Mouse (Mus musculus) lung, embryonic 15.5 days (tissue): ENCODE results near the gene Sidt2. TPM values are rescaled to one million over a fixed set of nuclear protein-coding genes. Genes with fewer than 3 reads are reported as not detected.

Source experiments
- ATAC-seq: fragments of 200-750 bp; cut with Nextera tagmentation; 2 replicates; pipeline ENCODE4 v1.8.0; 2017; ENCODE audit warnings: moderate number of reproducible peaks, borderline replicate concordance; ENCODE audit not compliant: low FRiP score, low TSS enrichment; ENCODE audit errors: extremely low read depth
- H3K27ac ChIP-seq: fragments of 300-500 bp; sonication (generic); 2 replicates; pipeline ENCODE4 v1.5.1; 2015; ENCODE audit warnings: moderate library complexity, mild to moderate bottlenecking, inconsistent platforms
- H3K27me3 ChIP-seq: fragments of 300-500 bp; sonication (generic); 2 replicates; pipeline ENCODE4 v1.6.1; 2015; ENCODE audit warnings: inconsistent platforms
- H3K36me3 ChIP-seq: fragments of 300-500 bp; sonication (generic); 2 replicates; pipeline ENCODE4 v1.6.1; 2015; ENCODE audit warnings: inconsistent platforms
- H3K4me1 ChIP-seq: fragments of 300-500 bp; sonication (generic); 2 replicates; pipeline ENCODE4 v1.6.1; 2015; ENCODE audit warnings: inconsistent platforms
- H3K4me2 ChIP-seq: fragments of 300-500 bp; sonication (generic); 2 replicates; pipeline ENCODE4 v1.6.1; 2015; ENCODE audit warnings: inconsistent platforms, mild to moderate bottlenecking, moderate library complexity
- H3K4me3 ChIP-seq: fragments of 300-500 bp; sonication (generic); 2 replicates; pipeline ENCODE4 v1.5.1; 2015; ENCODE audit warnings: mild to moderate bottlenecking, inconsistent platforms
- H3K9ac ChIP-seq: fragments of 300-500 bp; sonication (generic); 2 replicates; pipeline ENCODE4 v1.6.1; 2015; ENCODE audit warnings: inconsistent platforms
- H3K9me3 ChIP-seq: fragments of 300-500 bp; sonication (generic); 2 replicates; pipeline ENCODE4 v1.6.1; 2016; ENCODE audit warnings: inconsistent platforms
- WGBS: fragments of 180-500 bp; shearing (Covaris S2); methylation state at CpG from one replicate; pipeline ENCODE4 v1.1.7; 2015; 5-methylcytosine and 5-hydroxymethylcytosine counted together
- microRNA-seq: library from miRNA; unstranded; fragments of <30 nt; microRNA quantifications from one replicate; pipeline ENCODE4, GENCODE M21; 2016
- polyA plus RNA-seq: library from polyadenylated mRNA; unstranded; fragments of >200 nt; fragmentation: Nextera tagmentation; extraction: Ambion mirVana; gene quantifications from 2 replicates; pipeline ENCODE4 v1.2.1, GENCODE M21; 2015

Sidt2 gene
- polyA plus RNA-seq, 1 experiment from 2014 or later, result 36.9 TPM

GRCm38 (mm10) chr9:45905196-45905595, 49.9 kb downstream of the Sidt2 start:
- Histone ChIP-seq H3K9ac (peak overlapping the region; percentile 77), H3K9me3 (no peaks in the 10 kb centered on the region), H3K4me2 (peak overlapping the region; percentile 67), H3K36me3 (peaks cover 28% of the 10 kb centered on the region), H3K4me3 (peak overlapping the region; percentile 77), H3K27me3 (no peaks in the 10 kb centered on the region), H3K4me1 (peaks cover 21% of the 10 kb centered on the region), H3K27ac (peak overlapping the region; percentile 93; the same call in 1 of the 2 replicates)
- 53% methylated on average over 4 of the region's 4 CpGs for WGBS
- ATAC-seq, result no peak

GRCm38 (mm10) chr9:45893681-45894080, 61.4 kb downstream of the Sidt2 start:
- no peak overlapping the region for H3K9ac ChIP-seq
- no peaks in the 10 kb centered on the region for H3K27me3 ChIP-seq
- H3K27ac ChIP-seq, result no peak overlapping the region
- H3K36me3 ChIP-seq, result peaks cover 77% of the 10 kb centered on the region
- no peak overlapping the region for H3K4me2 ChIP-seq
- H3K4me3 ChIP-seq, result no peak overlapping the region
- H3K9me3 ChIP-seq, result no peaks in the 10 kb centered on the region
- H3K4me1 ChIP-seq, result no peaks in the 10 kb centered on the region
- ATAC-seq, result no peak

Small RNAs within 50 kb of the gene (microRNA-seq; reads per million reads assigned to microRNA genes)
- not detected for gene Mir7087

Other genes starting within 250 kb of the Sidt2 start
- 21.5 and 22.1 TPM in 2 replicates for gene Cep164, start 126.6 kb downstream of the Sidt2 start, polyA plus RNA-seq
- 25.2 and 26.2 TPM in 2 replicates for gene Bace1, start 116.7 kb downstream of the Sidt2 start, polyA plus RNA-seq
- gene Pcsk7, start 48.8 kb downstream of the Sidt2 start, polyA plus RNA-seq, result 20.3 and 25.4 TPM in 2 replicates
- 43.2 and 51.1 TPM in 2 replicates for gene Rnf214, start 48.3 kb downstream of the Sidt2 start, polyA plus RNA-seq
- gene Tagln, start 19.2 kb downstream of the Sidt2 start, polyA plus RNA-seq, result 135 and 151 TPM in 2 replicates
- gene Pafah1b2, start 57.4 kb upstream of the Sidt2 start, polyA plus RNA-seq, result 174 and 175 TPM in 2 replicates
- 12.8 TPM in 2 replicates for gene Sik3, start 57.6 kb upstream of the Sidt2 start, polyA plus RNA-seq